Mouse (Mus musculus) thymus, adult 2 months (tissue): ENCODE measurements around the gene Gramd1b.

Experiments used
- CTCF ChIP-seq: fragments of 200-500 bp; IDR thresholded peaks from 2 replicates; pipeline ENCODE4 v1.5.1; 2012; ENCODE audit warnings: mild to moderate bottlenecking, control low read depth, low read length, moderate library complexity, borderline replicate concordance; ENCODE audit not compliant: control insufficient read depth, poor library complexity, insufficient read depth; ENCODE audit errors: extremely low read depth
- POLR2A ChIP-seq: fragments of 200-500 bp; IDR thresholded peaks from 2 replicates; pipeline ENCODE4 v1.6.1; 2012; ENCODE audit warnings: mild to moderate bottlenecking, low read length, control low read depth, moderate library complexity; ENCODE audit not compliant: control insufficient read depth, poor library complexity, insufficient read depth; ENCODE audit errors: extremely low read depth

GRCm38 (mm10) chr9:40539588-40540140 is 8.5 kb upstream of the Gramd1b start:
- TF ChIP-seq CTCF (no peak), POLR2A (no peak)
